Mouse (Mus musculus) cerebellum, adult 11-12 months (tissue): ENCODE measurements at regions not wholly inside any gene's neighbourhood (a gene's known extent, or its start where the extent isn't known, plus 50 kb on each side); places are given as distances from the start of the nearest gene placed in this dataset.
A peak's percentile ranks its signal among the peaks of the same experiment; 100 is the strongest.

Source experiments
- DNase-seq: peaks from one replicate; pipeline ENCODE4 v3.0.0; 2022

DNA sequence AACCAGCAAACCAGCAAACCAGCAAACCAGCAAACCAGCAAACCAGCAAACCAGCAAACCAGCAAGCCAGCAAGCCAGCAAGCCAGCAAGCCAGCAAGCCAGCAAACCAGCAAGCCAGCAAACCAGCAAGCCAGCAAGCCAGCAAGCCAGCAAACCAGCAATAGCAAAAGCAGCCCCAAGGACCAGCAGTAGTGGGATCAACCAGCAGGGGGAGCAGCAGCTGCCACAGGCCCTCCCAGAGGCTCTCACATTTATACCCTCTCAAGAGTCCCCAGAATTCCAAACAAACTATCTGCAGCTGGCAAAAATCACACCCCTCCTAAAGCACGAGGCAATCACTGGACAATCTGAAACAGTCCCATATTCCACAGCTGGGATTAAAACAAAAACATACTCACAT, 341.6 kb upstream of the Hs6st1 start:
- peak; percentile 25 for DNase-seq

DNA sequence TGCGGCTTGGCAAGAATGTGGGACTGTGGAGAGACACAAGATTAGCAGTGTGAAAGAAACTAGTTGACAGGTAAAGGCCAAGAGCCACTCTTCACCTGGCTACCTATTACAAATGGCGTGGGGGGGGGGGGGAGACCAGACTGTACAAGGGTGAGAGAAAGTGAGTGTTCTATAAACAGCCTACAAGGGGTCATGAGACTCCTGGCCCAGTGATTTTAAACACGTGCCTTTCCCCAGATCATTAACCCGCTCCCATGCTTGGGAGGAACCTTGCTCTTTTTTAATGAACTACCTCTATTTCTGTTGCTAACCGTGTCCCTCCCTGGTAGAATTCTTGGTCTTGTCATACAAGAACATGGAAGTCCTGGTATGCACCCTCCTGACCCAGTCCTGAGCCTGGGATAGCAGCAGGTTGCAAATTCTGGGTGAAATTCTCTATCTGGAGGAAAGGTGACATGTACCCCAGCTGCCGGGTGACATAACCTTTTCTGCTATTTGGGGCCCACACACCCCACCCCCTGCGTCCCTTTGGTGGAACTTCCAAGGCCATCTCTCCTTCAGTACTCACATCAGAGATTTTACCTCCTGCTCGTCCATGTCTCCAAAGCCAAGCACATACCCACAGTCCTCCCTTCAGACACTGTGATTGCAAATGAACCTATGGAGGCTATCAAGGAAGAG, 340.8 kb upstream of the Hs6st1 start:
- no peak for DNase-seq

DNA sequence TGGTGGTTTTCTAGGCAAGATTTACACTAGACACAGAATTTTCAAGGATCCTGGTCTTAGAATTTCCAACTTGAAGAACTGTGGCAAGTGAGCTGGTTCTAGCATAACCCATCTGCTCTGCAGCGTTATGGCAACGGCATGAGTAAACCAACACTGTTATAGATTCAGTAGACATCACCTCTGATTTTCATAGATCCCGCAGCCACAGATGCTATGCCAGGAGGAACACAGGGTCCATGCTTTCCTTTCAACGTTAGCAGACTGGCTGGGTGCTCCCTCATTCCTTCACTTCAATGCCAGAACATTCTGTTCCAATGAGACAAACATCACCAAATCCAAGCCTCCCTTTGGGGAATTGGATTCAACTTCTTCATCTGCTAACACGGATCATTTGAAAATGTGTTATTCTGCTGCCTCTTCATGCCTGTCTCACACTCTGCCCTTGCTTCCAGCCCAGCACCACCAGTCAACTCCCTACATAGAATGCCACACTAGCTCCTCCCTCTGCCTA, 338.4 kb upstream of the Hs6st1 start:
- DNase-seq, result no peak

DNA sequence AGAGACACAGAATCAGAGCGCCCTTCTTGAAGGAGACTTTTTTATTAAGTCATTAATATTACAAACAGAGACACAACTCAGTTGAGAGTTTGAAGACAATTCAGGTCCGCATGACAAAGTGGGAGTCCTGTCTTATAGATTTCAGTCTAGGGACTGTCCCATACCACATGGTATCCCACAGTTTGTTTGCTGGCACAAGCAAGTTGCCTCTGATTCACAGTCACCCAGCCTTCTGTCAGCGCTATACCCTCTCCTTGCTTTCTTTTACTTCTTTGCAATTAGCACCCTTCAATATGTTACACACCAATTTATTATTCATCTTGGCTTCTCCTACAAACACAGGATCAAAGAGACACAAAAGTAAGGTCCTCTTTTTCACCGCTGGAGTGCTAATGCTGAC, 337.9 kb upstream of the Hs6st1 start:
- no peak for DNase-seq

DNA sequence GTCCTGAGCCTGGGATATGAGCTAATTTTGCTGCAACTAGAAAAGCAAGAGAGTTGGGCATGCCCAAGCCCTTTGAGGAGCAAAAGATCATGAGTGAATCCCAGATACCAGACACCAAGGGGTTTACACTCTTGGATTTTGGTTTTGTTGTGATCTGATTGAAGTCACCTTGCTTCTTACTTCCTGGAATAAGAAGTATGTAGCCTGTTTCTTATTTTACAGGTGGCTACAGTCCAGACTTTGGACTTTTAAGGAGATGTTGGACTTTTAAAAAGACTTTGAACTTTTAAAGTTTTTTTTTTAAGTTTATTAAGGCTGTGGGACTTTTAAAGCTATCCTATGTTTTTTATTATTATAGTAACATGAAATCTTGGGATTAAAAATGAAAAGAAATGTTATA, 332.0 kb upstream of the Hs6st1 start:
- DNase-seq, result no peak

DNA sequence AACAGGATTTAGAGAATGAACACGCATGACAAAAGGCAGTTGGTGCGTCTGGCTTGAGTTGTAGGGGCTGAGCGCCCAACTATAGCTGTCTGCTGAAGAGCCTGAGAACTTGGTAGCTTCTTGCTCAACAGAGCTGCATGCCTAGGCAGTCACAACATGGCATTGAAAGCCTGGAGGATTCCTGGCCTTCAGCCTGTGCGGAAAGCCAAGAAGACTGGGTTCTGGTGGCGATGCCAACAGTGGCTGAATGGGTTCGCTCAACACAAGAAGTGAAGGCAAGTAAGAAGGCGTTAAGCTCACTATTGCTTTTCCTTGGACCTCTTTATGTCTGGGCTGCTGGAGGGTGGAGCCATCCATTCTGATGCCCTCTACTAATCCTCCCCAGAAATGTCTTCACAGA, 318.6 kb upstream of the Hs6st1 start:
- no peak for DNase-seq

DNA sequence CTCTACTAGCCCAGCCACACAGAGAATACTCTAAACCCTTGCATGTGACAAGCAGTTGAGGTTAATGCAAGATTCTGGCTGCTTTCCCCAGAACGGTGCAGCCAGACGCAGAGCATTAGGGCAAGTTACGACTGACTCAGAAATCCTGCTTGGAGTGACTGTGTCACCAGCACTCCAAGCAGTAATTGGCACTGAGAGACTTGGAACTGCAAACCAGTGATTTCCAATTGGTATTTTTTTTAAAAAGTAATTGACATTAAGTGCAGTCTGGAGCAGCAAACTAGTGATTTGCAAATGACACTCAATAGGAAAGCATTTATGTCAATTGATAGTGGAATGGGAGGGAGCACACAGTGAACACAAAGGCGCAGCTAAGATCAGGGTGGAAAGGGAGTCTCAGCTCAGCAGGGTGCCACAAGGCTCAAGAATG, 318.1 kb upstream of the Hs6st1 start:
- no peak for DNase-seq

DNA sequence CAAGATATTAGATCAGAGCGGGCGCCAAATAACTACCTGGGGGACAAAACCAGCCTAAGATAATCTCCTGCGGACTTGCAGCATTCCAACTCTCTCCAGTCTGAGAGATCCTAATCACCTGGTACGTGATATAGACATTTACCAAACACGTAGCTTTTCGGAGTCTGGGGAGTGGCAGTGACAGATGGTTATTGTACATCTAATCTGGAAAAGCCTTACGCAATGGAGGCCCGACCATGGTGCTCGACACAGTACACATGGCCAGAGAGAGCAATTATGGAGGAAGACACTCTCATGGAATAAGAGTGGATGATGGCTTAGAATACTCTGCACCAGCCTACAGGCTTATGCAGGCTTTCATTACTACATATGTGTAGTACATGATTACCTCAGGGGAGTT, 315.6 kb upstream of the Hs6st1 start:
- no peak for DNase-seq

DNA sequence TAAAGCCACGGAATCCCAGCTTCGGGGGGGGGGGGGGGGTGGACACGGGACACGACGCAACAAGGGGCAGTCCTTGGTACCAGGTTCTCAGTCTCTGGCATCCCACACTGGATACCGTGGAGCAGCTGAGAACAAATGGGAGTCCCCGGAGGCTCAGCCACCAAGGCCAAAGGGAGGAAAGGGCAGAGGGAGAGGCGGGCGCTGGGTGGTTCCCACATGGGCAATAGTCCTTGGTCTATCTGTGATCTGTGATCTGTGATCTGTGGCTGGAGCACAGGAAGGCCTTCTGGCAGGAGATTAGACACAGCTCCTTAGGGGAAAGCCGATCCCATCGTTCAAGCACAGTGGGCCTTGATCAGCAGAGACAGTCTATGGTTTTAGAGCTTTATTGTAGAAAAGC, 314.0 kb upstream of the Hs6st1 start:
- no peak for DNase-seq

DNA sequence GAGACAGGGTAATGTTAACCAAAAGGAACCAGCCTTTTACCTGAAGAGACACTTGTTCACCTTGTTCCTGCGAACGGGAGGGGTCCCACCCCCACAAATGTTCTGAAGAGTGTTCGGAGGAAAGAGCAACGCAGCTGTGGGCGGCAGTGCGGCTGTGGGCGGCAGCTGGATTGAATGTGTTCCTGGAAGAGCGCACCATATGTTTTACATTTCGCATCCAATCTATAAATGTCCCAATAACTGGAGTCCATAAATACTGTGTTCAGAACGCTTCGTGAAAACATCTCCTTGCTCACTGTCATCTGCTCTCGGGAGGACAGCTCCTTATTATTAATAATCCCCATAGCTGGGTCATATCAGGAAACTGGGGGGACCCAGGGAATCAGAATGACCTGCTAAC, 309.2 kb upstream of the Hs6st1 start:
- DNase-seq, result no peak

DNA sequence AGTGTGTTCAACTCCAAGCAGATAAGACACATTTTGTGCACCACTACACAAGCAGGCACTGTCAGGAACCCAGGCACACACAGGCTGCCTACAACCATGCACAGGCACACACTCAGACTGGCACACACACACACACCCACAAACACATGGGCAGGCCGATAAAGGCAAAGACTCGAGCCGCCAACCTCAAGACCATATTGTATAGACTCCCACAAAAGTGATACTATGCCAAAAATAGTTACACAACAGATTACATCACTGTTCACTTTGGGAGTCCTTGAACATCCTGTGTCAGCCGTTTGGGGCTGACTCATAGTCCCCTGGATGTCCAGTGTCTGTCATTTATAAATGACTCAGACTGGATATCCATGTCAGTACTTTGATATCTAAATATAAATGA, 308.6 kb upstream of the Hs6st1 start:
- no peak for DNase-seq

DNA sequence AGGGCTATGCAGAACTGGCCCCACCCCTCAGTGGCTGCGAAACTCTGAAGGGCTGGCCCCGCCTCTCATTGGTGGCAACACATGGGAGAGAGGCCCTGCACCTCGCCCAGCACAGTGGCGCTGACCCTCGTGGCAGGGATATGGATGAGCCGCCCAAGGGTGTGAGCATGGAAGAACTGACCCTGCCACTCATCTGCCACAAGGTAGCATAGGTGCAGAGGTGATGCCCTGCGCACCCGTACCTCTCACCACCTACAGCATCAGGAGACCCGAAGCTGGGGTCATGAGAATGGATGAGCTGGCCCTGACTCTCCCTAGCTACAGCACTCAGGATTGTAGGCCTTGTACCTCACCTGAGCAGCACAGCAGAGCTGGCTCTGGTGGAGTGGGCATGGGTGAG, 305.1 kb upstream of the Hs6st1 start:
- no peak for DNase-seq

DNA sequence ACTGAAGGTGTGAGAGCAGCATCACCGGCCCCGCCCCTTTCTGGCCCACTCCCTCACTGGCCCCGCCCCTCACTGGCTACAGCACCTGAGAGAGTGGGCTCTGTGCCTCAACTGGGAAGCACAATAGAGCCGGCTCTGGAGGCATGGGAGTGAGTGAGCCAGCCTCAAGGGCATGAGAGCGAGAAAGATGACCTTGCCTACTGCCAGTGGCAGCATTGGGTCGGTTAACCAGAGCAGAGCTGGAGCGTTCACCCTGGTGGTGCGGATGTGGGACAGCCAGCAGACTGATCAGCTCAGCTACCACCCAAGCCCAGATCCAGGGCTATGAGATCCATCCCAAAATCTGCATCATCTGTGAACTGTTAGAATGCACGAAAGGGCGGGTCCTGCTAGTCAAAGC, 304.7 kb upstream of the Hs6st1 start:
- DNase-seq, result no peak

DNA sequence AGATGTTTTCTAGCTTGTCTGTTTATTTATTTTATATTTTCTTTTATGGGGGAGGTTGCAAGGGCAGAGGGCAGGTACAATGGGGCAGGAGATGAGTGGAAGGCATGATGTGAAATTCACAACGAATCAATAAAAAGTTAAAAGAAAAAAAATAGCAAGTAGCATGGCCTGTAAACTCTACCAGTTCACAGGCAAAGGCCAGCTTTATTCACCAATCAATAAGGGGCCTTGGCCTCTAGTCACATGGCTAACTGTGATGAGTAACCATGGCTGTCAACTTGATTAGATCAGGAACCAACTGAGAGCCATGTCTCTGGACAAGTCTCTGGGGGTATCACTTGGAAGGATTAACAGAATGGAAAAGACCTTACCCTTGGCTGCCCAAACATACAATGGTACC, 304.1 kb upstream of the Hs6st1 start:
- no peak for DNase-seq

DNA sequence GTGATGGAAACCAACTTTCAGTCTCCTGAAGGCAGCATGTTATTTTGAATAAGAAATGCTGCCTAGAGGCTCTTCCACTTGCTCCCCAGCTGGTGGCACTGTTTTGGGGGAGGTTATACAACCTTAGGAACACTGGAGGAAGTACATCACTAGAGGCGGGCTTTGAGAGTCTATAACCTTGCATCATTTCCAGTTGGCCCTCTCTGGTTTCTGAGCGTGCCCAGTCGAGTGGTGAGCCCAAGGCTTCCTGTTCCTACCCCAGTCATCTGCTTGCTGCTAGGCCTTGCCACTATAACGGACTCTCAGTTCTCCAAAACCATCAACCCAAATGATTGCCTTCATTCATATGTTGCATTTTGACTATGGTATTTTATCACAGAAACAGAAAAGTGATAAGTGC, 302.5 kb upstream of the Hs6st1 start:
- DNase-seq, result no peak

DNA sequence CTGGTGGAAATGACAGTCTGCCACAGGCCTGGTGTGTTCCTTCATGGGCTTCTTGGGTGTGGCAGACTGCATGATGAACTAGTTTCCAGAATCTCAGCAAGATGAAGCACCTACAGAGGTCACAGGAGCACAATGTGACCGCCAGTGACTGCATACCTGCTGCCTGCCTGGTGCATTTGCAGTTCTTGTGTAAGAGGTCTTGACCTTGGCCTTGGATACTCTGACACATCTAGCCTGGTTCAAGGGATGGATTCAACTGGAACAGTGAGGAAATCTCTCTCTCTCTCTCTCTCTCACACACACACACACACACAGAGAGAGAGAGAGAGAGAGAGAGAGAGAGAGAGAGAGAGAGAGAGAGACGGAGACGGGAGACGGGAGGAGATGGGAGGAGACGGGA, 301.9 kb upstream of the Hs6st1 start:
- no peak for DNase-seq

DNA sequence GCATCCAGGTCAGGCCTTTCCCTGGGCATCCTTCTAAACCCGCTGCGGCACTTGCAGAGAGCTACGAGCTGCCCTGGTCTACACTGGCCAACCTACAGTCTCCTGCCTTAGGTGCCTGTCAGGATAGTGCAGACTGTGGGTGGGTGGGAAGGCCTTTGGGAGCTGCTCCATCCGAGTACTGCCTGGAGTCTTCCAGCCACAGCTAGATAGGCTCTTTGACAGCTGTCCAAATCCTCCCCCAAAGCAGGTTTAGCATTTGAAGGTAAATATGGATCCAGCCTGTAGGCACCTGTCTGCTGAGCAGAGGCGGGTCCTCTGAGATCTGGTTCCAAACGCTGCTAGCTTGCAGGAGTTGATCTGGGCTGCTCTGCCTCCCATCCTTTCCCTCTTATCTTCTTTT, 295.6 kb upstream of the Hs6st1 start:
- no peak for DNase-seq

DNA sequence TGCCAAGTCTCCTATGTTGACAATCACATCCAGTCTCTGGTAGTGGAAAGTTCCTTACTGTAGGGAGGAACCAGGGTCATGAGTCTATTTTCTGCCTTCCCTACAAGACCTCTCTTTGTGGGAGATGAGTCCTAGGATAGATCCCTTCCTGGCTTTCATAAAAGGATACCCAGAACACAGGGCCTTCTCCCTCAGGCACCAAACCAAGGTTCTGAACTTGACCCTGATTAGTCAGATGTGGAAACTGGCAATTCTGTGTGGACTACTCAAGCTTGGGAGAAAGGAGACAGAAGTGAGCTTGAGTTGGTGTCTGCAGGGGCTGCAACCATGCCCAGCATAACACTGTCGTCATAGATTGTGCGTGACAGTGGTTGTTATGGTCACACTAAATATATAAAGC, 293.6 kb upstream of the Hs6st1 start:
- no peak for DNase-seq

DNA sequence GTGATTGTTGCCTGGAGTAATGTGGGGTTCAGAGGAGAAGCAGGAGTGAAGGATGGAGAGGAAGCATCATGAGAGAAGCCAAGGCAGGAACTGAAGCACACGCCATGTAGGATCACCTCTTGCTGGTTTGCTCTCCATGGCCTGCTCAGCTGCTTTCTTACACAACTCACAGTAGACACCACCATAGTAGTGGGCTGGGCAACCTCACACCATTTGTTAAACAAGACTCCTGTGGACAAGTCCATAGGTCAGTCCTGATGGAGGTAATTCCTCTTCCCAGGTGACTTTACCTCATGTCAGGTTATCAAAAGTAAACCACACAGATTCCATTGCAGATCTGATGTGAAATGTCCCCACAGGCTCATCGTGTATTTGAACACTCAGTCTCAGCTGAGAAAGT, 285.5 kb upstream of the Hs6st1 start:
- no peak for DNase-seq

DNA sequence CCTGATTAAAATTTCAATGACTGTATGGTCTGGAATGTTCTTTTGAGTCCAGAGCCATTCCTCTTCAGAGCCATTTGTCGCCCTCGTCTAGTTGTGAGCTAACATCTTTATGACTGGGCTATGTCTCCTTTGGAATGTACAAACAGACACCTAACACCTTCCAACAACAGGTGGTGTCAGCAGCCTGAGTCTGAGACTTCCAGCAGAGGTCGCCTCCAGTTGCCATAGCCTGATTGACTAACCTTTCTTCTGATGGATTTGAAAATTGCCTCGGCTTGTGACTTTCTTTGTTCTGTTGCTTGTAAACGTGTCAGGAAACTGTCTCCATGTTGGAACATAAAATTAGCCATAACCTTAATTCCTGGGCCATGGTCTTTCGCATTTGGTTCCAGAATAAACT, 284.8 kb upstream of the Hs6st1 start:
- DNase-seq, result no peak

DNA sequence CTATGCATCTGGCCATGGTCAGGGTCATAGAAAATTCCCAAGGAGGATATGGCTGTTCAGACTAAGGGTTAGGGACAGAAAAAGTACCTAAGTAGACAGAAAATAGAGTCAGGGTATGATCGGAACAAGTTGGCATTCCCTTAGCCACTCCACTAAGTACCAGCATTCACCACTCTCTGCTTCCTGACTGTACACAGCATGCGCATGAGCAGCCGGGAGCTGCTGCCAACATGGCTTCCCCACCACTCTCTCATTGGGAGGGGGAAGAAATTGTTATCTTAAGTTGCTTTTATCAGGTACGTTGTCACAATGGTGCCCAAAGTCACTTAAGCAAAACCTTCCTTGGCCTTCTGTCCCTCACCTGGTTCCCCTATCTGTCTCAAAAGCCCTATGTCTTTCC, 282.0 kb upstream of the Hs6st1 start:
- no peak for DNase-seq

DNA sequence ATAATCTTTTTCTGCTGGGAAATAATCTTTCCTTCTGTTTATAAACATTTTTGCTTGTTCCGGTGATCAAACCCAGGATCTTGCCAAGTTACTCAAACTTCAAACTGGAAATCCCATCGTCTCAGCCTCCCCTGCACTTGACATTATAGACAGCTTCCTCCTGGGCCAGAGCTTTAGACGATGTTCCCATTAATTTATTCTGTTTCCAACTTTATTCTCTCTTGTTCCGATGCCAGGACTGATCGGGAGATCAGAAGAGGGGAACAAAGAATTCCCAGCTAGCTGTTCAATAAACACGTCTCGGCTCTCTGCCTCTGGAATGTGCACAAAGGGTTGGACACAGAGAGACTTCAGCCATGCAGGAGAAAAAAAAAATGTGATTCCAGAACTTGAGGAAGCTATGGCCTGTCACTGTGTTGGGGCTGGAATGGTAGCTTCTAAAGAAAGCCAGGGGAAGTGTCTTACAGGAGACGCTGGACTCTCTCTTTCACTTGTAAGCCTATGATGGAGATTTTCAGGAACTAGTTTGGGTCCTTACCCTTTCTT, 281.5 kb upstream of the Hs6st1 start:
- DNase-seq, result no peak

DNA sequence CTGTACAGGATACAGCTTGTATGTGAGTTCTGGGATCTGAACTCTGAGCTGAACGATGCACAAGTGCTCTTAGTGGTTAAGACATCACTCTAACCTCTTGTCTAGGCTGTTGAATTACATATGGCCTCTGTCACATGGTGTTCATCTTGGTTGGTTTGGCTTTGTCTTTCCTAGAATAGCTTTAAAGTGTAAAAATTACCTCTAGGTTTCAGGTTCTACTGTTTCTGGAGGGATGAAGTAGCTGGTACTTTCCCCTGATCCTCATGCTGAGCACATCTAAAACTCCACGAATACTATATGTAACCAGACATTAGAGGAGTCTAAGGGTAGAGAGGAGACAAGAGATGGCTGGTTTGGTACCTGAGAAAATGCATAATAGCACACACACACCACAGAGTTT, 271.1 kb upstream of the Hs6st1 start:
- DNase-seq, result no peak

DNA sequence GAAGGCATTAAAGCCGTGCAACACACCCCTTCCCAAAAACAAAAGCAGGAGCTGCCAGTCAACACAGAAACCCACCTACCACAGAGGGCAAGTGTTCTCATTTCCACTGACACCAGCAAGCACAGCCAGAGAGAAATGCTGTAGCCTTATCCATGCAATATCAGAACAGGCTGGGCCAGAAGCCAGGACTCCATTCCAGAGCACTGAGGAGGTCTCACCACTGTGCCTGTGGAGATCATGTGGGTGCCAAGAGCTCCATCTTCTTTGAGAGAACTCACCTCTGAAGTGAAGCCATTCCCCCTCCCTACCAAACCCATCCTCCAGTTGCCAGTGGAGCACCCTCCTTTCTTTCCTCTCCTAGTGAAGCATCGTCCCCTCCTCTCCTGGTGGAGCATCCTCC, 270.7 kb upstream of the Hs6st1 start:
- DNase-seq, result no peak

DNA sequence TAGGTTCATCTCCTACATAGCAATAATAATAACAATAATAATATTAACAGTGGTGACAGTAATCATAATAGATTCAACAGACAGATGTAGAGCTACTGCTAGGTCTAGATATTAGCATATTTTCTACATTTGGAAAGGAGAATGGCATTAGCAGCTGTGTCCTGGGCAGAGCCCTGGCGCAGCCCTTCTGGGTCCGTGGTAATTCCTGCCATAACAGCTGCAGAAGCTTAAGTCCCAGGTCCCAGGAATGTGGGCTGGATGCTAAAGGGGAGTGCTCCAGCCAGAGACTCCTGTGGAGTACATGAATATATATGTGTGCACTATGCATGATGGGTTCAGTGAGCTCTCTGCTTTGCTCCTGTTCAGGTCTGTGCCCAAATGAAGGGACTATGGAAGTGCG, 262.7 kb upstream of the Hs6st1 start:
- no peak for DNase-seq
